Mouse (Mus musculus) ES-E14 (cell line): ENCODE measurements at regions not wholly inside any gene's neighbourhood (a gene's known extent, or its start where the extent isn't known, plus 50 kb on each side); places are given as distances from the start of the nearest gene placed in this dataset.

ENCODE experiments used
- DNase-seq: peaks from one replicate; pipeline ENCODE4 v3.0.0-alpha.2; 2013; ENCODE audit warnings: low read depth, low spot score
- H3K27ac ChIP-seq: 2 replicates; pipeline ENCODE4 v1.5.1; 2012; ENCODE audit warnings: low read depth, mild to moderate bottlenecking, low read length, moderate library complexity, mixed read lengths; ENCODE audit not compliant: poor library complexity, insufficient read depth, severe bottlenecking
- H3K36me3 ChIP-seq: 2 replicates; pipeline ENCODE4 v1.6.1; 2012; ENCODE audit warnings: mild to moderate bottlenecking, low read length, moderate library complexity, mixed read lengths; ENCODE audit not compliant: control insufficient read depth, poor library complexity, insufficient read depth, severe bottlenecking
- H3K4me1 ChIP-seq, 2 experiments: fragments of 150-350 bp in 1 of 2; sonication (generic) in 1 of 2; 2 replicates each; pipeline ENCODE4 v1.6.1; 2012; ENCODE audit warnings: low read length in 2 of 2, mild to moderate bottlenecking in 1 of 2, mixed read lengths in 1 of 2; ENCODE audit not compliant: control insufficient read depth in 2 of 2, insufficient read depth in 2 of 2, poor library complexity in 1 of 2
- H3K4me3 ChIP-seq, 2 experiments: fragments of 150-350 bp in 1 of 2; sonication (generic) in 1 of 2; 2 replicates each; pipeline ENCODE4 v1.5.1; 2012; ENCODE audit warnings: low read length in 2 of 2, low read depth in 1 of 2, mild to moderate bottlenecking in 1 of 2, mixed read lengths in 1 of 2; ENCODE audit not compliant: insufficient read depth in 1 of 2, poor library complexity in 1 of 2, severe bottlenecking in 1 of 2
- H3K9ac ChIP-seq: 2 replicates; pipeline ENCODE4 v1.6.1; 2012; ENCODE audit warnings: low read depth, mild to moderate bottlenecking, low read length, mixed read lengths; ENCODE audit not compliant: poor library complexity, insufficient read depth, severe bottlenecking
- H3K9me3 ChIP-seq: fragments of 150-350 bp; sonication (generic); 2 replicates; pipeline ENCODE4 v1.6.1; 2012; ENCODE audit warnings: low read depth, mild to moderate bottlenecking, low read length; ENCODE audit not compliant: control insufficient read depth, insufficient read depth
- CHD2 ChIP-seq: IDR thresholded peaks from 2 replicates; pipeline ENCODE4 v1.6.1; 2014; ENCODE audit warnings: mild to moderate bottlenecking, low read depth, low read length, inconsistent platforms
- HCFC1 ChIP-seq: IDR thresholded peaks from 2 replicates; pipeline ENCODE4 v1.6.1; 2012; ENCODE audit warnings: low read length, inconsistent platforms, borderline replicate concordance; ENCODE audit not compliant: insufficient read depth
- MAFK ChIP-seq: IDR thresholded peaks from 2 replicates; pipeline ENCODE4 v1.6.1; 2014; ENCODE audit warnings: mild to moderate bottlenecking, low read depth, low read length, inconsistent platforms; ENCODE audit not compliant: insufficient read depth
- ZC3H11A ChIP-seq: IDR thresholded peaks from 2 replicates; pipeline ENCODE4 v1.6.1; 2012; ENCODE audit warnings: low read depth, mild to moderate bottlenecking, inconsistent platforms, low read length, borderline replicate concordance
- ZNF384 ChIP-seq: IDR thresholded peaks from 2 replicates; pipeline ENCODE4 v1.6.1; 2012; ENCODE audit warnings: low read depth, low read length, inconsistent platforms
- in situ Hi-C, 2 experiments: fragments of 600-800 bp; cut with MboI; formaldehyde crosslinking; loops; one replicate each; pipeline ENCODE4 v1.15.1; 2025; ENCODE audit warnings: low sequenced_read_pairs in 2 of 2, inconsistent platforms in 1 of 2; ENCODE audit not compliant: unreplicated experiment in 2 of 2

GRCm38 (mm10) chr8:89382538-89383380 is 338.8 kb upstream of the Sall1 start:
- peaks cover 0 to 2% of the 10 kb centered on the region in 2 experiments; a peak in 1 of 4 replicates for H3K4me1 ChIP-seq
- DNase-seq, result no peak
- H3K27ac ChIP-seq, result no peak overlapping the region
- in situ Hi-C loops, result no loop called here
- H3K9ac ChIP-seq, result no peak overlapping the region
- no peaks in the 10 kb centered on the region for H3K9me3 ChIP-seq
- H3K4me3 ChIP-seq, result no peak overlapping the region
- H3K36me3 ChIP-seq, result no peaks in the 10 kb centered on the region
- TF ChIP-seq CHD2 (no peak), MAFK (no peak), ZNF384 (no peak), HCFC1 (no peak), ZC3H11A (no peak)

- no peak for TF ChIP-seq CHD2
- TF ChIP-seq MAFK, result no peak
- TF ChIP-seq ZNF384, result no peak
- no peak for TF ChIP-seq ZC3H11A
- TF ChIP-seq HCFC1, result no peak
- H3K9ac ChIP-seq, result no peak overlapping the region
- no peaks in the 10 kb centered on the region for H3K9me3 ChIP-seq
- H3K4me3 ChIP-seq, result no peak overlapping the region
- H3K36me3 ChIP-seq, result no peaks in the 10 kb centered on the region
- no peak overlapping the region for H3K27ac ChIP-seq
- H3K4me1 ChIP-seq, result no peaks in the 10 kb centered on the region
- no peak for DNase-seq
- in situ Hi-C loops, result no loop called here
These were observed 336.5 kb upstream of the Sall1 start for GRCm38 (mm10) chr8:89380436-89380835.

GRCm38 (mm10) chr8:89372761-89373160 is 328.8 kb upstream of the Sall1 start:
- Histone ChIP-seq H3K9me3 (no peaks in the 10 kb centered on the region), H3K4me1 (no peaks in the 10 kb centered on the region), H3K9ac (no peak overlapping the region), H3K4me3 (no peak overlapping the region), H3K27ac (no peak overlapping the region), H3K36me3 (no peaks in the 10 kb centered on the region)
- in situ Hi-C loops, result no loop called here
- TF ChIP-seq MAFK, result no peak
- no peak for TF ChIP-seq HCFC1
- no peak for TF ChIP-seq ZNF384
- TF ChIP-seq ZC3H11A, result no peak
- no peak for TF ChIP-seq CHD2
- DNase-seq, result no peak

- in situ Hi-C loops, result no loop called here
- Histone ChIP-seq H3K9ac (no peak overlapping the region), H3K36me3 (no peaks in the 10 kb centered on the region), H3K4me3 (no peak overlapping the region), H3K27ac (no peak overlapping the region), H3K4me1 (no peaks in the 10 kb centered on the region), H3K9me3 (no peaks in the 10 kb centered on the region)
- DNase-seq, result no peak
- TF ChIP-seq CHD2 (no peak), HCFC1 (no peak), MAFK (no peak), ZC3H11A (no peak), ZNF384 (no peak)
These were observed 327.8 kb upstream of the Sall1 start for GRCm38 (mm10) chr8:89371773-89372132.
